Mouse (Mus musculus) adrenal gland, adult (tissue): ENCODE data around the gene Kbtbd13.
"Not testable (repeated sequence)": the region's sequence is repeated elsewhere in the genome, so short reads cannot be mapped to it uniquely, and the experiment has no call there.

Experiments
- DNase-seq, 2 experiments: peaks; one replicate each; pipeline ENCODE4 v3.0.0; 2022 to 2023; ENCODE audit warnings: low spot score in 1 of 2; ENCODE audit not compliant: inconsistent age in 2 of 2

Gene Kbtbd13

GRCm38 (mm10) chr9:65356561-65356960, 34.9 kb downstream of the Kbtbd13 start:
- peak in 1 of 2 experiments; percentile 30 for DNase-seq

DNA sequence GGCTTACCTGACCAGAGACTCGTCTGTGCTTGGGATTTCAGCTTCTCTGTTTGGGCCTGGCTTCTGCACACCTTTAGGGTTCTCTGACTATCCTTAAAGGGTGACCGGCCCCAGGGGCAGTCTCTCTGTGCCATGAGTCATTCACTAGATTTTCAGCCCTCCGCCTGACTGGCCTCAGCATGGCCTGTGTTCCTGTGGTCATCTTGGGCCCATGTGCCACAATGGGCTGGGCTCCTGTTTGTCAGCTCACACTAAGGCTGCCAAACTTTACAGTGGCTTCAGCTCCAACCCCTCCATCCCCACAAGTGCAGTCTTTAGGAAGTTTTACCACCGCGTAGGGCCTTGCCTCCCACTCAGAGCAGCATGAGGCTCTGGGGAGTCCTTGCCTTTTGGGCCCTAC, 38.2 kb downstream of the Kbtbd13 start:
- DNase-seq: no peak

DNA sequence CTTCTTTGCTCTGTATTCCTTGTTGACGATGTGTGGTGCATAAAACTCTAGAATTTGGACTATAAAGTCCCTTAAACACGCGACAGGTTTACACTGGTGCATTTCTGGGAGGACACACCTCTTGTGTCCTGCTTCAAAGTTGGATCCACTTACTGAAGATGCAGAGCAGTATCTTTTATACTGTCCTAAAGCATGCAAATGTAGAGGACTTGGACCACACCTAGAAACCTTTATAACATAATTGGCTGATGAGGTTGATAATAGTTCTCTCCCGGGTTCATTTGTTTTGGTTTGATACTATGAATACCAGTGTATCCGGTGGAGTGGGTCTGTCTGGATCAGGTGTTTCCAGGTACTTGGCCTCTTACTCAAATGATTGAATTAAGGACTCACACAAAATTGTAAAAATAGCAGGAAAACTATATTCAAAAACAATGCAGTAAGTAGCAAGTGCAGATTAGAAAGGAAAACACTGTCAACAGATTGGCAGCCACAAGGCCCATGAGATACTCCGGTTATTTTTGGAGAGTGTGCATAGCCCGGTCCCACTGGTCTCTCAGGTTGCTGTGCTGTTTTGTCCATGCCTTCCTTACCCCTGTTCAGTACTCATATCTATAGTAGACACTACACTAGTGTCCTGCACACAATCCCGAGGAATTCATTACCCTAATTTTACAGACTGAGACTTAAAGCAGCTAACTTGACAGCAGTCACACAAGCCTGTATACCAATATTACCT, 44.2 kb downstream of the Kbtbd13 start:
- DNase-seq: no peak

GRCm38 (mm10) chr9:65346476-65347111, 44.9 kb downstream of the Kbtbd13 start:
- DNase-seq: peak; percentile 62 to 87

DNA sequence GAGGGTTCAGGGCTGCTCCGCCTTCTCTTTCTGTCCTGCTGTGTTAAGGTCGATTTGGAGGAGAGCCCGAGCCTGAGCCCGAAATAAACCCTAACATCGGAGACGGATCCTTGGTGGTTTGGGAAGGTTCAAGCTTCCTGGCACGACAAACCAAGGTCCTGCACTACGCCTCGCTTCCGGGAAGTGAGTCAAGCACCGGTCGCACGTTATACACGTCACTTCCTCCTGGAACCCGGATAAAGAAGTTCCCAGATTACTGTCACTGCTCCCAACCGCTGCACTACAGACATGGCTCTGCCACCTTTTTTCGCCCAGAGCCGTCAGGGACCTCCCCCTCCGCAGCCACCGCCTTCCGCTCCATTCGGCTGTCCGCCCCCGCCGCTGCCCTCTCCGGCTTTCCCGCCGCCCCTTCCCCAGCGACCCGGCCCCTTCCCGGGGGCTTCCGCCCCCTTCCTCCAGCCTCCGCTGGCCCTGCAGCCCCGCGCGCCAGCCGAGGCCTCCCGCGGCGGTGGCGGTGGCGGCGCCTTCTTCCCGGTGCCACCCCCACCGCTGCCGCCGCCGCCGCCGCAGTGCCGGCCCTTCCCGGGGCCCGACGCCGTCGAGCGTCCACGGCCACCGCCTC, 45.5 kb downstream of the Kbtbd13 start, which contains the start of gene Pdcd7:
Gene Pdcd7 (plus strand): TSS at position 251 of the 622 bp plus-strand sequence.
- DNase-seq: peak; percentile 93 to 98

- not testable (repeated sequence) for DNase-seq
Measured at GRCm38 (mm10) chr9:65345439-65345838, 46.0 kb downstream of the Kbtbd13 start.

DNA sequence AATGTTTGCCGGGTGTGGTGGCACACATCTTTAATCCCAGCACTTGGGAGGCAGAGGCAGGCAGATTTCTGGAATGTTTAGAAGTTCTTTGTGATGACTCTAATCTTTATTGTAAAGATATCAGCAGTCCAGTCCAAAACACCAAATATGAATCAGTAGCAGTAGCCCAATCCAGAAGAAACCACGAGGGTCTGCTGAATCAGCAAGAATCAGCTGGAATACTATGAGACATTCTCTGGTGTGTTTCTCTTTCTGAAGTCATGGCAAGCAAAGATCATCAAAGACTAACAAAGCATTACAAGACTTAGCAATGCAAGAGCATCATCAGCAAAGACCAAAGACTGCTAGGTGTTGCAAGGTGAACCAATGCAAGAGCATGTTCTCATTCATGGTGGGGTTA, 51.0 kb downstream of the Kbtbd13 start:
- DNase-seq: no peak

DNA sequence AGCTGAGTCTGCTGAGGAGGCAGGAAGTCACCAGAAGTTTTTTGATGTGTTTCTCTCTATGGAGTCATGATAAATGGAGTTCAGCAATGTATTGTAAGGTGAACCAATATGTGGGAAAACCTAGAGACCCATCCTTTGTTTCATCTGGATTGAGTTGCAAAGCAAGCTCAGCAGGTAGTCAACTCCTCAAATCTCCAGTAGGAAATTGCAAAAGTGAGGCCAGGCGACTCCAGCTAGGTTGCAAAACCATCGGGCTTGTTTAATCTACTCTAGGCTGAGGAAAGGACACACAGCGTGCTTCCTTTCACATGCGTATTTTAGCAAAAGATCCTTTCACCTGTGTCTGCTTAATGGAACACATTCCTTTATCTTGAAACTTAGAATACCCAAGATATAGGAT, 52.3 kb downstream of the Kbtbd13 start:
- DNase-seq: no peak
